Mouse (Mus musculus): ENCODE data around the gene G6pc. TPM values are rescaled to one million over a fixed set of nuclear protein-coding genes. Genes with fewer than 3 reads are reported as not detected.
"Not testable (repeated sequence)": the region's sequence is repeated elsewhere in the genome, so short reads cannot be mapped to it uniquely, and the experiment has no call there.

Gene G6pc
- polyA plus RNA-seq (2014; fragmentation: Nextera tagmentation; extraction: Ambion mirVana) = not detected in 2 replicates

- Histone ChIP-seq H3K9me3 (ENCODE audit: control insufficient read depth, low read length) (no peaks in the 10 kb centered on the region), H3K27ac (replicated peaks; ENCODE audit: low read depth, low read length) (no peak within 1 kb of the TSS), H3K36me3 (ENCODE audit: control insufficient read depth, insufficient read depth, low read length) (no peaks in the 10 kb centered on the region), H3K4me1 (ENCODE audit: control insufficient read depth, insufficient read depth, low read length) (no peaks in the 10 kb centered on the region), H3K27me3 (replicated peaks; ENCODE audit: control insufficient read depth, insufficient read depth, low read length) (no peaks in the 10 kb centered on the region), H3K4me2 (ENCODE audit: low read depth, low read length) (no peak within 1 kb of the TSS), H3K9ac (ENCODE audit: low read depth, low read length) (no peak within 1 kb of the TSS), H3K4me3 (ENCODE audit: low read depth, low read length) (no peak within 1 kb of the TSS)
- ATAC-seq (ENCODE audit: low read depth) (no peak), DNase-seq (ENCODE audit: low spot score) (no peak)
- 89% methylated on average over 8 of the region's 8 CpGs for WGBS
Observed at GRCm38 (mm10) chr11:101367326-101367935, at the start of gene G6pc. G6pc (plus strand) TSS chr11:101367561.

GRCm38 (mm10) chr11:101323609-101324008 is 43.8 kb upstream of the G6pc start:
- H3K4me2 ChIP-seq (ENCODE audit: low read depth, low read length) = no peak overlapping the region
- H3K27me3 ChIP-seq (replicated peaks; ENCODE audit: control insufficient read depth, insufficient read depth, low read length) = no peaks in the 10 kb centered on the region
- H3K4me1 ChIP-seq (ENCODE audit: control insufficient read depth, insufficient read depth, low read length) = no peaks in the 10 kb centered on the region
- DNase-seq (ENCODE audit: low spot score) (peak; percentile 81), ATAC-seq (ENCODE audit: low read depth) (peak; percentile 64)
- H3K9ac ChIP-seq (ENCODE audit: low read depth, low read length) = no peak overlapping the region
- no peak overlapping the region for H3K4me3 ChIP-seq (ENCODE audit: low read depth, low read length)
- WGBS = 20% methylated on average over 4 of the region's 4 CpGs
- no peaks in the 10 kb centered on the region for H3K9me3 ChIP-seq (ENCODE audit: control insufficient read depth, low read length)
- no peak overlapping the region for H3K27ac ChIP-seq (replicated peaks; ENCODE audit: low read depth, low read length)
- peaks cover 76% of the 10 kb centered on the region for H3K36me3 ChIP-seq (ENCODE audit: control insufficient read depth, insufficient read depth, low read length)

GRCm38 (mm10) chr11:101324763-101325162 is 42.6 kb upstream of the G6pc start, which contains the start of gene Aoc2:
Aoc2 (plus strand) TSS chr11:101325063.
- Histone ChIP-seq H3K4me1 (ENCODE audit: control insufficient read depth, insufficient read depth, low read length) (no peaks in the 10 kb centered on the region), H3K36me3 (ENCODE audit: control insufficient read depth, insufficient read depth, low read length) (peaks cover 64% of the 10 kb centered on the region), H3K4me2 (ENCODE audit: low read depth, low read length) (no peak within 1 kb of the TSS), H3K9ac (ENCODE audit: low read depth, low read length) (no peak within 1 kb of the TSS), H3K27ac (replicated peaks; ENCODE audit: low read depth, low read length) (no peak within 1 kb of the TSS), H3K9me3 (ENCODE audit: control insufficient read depth, low read length) (no peaks in the 10 kb centered on the region), H3K27me3 (replicated peaks; ENCODE audit: control insufficient read depth, insufficient read depth, low read length) (no peaks in the 10 kb centered on the region), H3K4me3 (ENCODE audit: low read depth, low read length) (no peak within 1 kb of the TSS)
- 93% methylated on average over 5 of the region's 5 CpGs for WGBS
- DNase-seq (ENCODE audit: low spot score) = no peak
- no peak for ATAC-seq (ENCODE audit: low read depth)

DNA sequence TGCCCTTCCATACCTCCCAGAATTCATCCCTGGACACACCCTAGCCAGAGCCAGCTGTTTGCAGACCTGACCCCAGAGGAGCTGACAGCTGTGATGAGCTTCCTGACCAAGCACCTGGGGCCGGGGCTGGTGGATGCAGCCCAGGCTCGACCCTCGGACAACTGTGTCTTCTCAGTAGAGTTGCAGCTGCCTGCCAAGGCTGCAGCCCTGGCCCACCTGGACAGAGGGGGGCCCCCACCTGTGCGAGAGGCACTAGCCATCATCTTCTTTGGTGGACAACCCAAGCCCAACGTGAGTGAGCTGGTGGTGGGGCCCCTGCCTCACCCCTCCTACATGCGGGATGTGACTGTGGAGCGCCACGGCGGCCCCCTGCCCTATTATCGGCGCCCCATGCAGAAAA is 42.2 kb upstream of the G6pc start:
- not testable (repeated sequence) for H3K4me2 ChIP-seq (ENCODE audit: low read depth, low read length); H3K27me3 ChIP-seq (replicated peaks; ENCODE audit: control insufficient read depth, insufficient read depth, low read length); H3K9me3 ChIP-seq (ENCODE audit: control insufficient read depth, low read length); H3K9ac ChIP-seq (ENCODE audit: low read depth, low read length); H3K4me1 ChIP-seq (ENCODE audit: control insufficient read depth, insufficient read depth, low read length); H3K27ac ChIP-seq (replicated peaks; ENCODE audit: low read depth, low read length); ATAC-seq (ENCODE audit: low read depth); H3K4me3 ChIP-seq (ENCODE audit: low read depth, low read length); DNase-seq (ENCODE audit: low spot score)
- H3K36me3 ChIP-seq (ENCODE audit: control insufficient read depth, insufficient read depth, low read length) = peaks cover 60% of the 10 kb centered on the region
- 90% methylated on average over 11 of the region's 11 CpGs for WGBS

- DNase-seq (ENCODE audit: low spot score) (no peak), ATAC-seq (ENCODE audit: low read depth) (no peak)
- H3K36me3 ChIP-seq (ENCODE audit: control insufficient read depth, insufficient read depth, low read length) = peaks cover 50% of the 10 kb centered on the region
- no peak overlapping the region for H3K4me2 ChIP-seq (ENCODE audit: low read depth, low read length)
- H3K4me3 ChIP-seq (ENCODE audit: low read depth, low read length) = no peak overlapping the region
- 87% methylated on average over 11 of the region's 11 CpGs for WGBS
- no peaks in the 10 kb centered on the region for H3K27me3 ChIP-seq (replicated peaks; ENCODE audit: control insufficient read depth, insufficient read depth, low read length)
- H3K4me1 ChIP-seq (ENCODE audit: control insufficient read depth, insufficient read depth, low read length) = no peaks in the 10 kb centered on the region
- H3K27ac ChIP-seq (replicated peaks; ENCODE audit: low read depth, low read length) = no peak overlapping the region
- no peaks in the 10 kb centered on the region for H3K9me3 ChIP-seq (ENCODE audit: control insufficient read depth, low read length)
- H3K9ac ChIP-seq (ENCODE audit: low read depth, low read length) = no peak overlapping the region
Observed at GRCm38 (mm10) chr11:101326147-101326546, 41.2 kb upstream of the G6pc start.

DNA sequence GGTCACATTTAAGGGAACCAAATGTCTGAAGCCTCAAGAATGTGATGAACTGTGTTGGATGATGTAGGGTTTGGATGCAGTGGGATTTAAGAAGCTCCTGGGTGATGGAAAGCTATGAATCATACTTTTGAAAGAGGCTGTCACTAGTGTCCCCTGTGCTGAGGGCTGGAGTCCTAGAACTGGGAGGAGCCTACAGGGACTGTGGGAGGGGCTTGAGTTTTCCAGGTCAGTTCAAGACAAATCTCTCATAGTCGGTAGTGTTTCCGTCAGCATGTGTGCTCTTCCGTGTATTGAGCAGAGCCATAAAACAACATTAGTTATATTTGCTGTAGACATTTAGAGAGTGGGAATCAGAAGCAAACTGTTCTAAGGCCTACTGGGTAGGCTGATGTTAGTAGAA is 40.0 kb upstream of the G6pc start:
- WGBS = 52% methylated on average over 3 of the region's 3 CpGs
- Histone ChIP-seq H3K9ac (ENCODE audit: low read depth, low read length) (no peak overlapping the region), H3K9me3 (ENCODE audit: control insufficient read depth, low read length) (no peaks in the 10 kb centered on the region), H3K4me3 (ENCODE audit: low read depth, low read length) (no peak overlapping the region), H3K27ac (replicated peaks; ENCODE audit: low read depth, low read length) (no peak overlapping the region), H3K36me3 (ENCODE audit: control insufficient read depth, insufficient read depth, low read length) (peaks cover 39% of the 10 kb centered on the region), H3K4me2 (ENCODE audit: low read depth, low read length) (no peak overlapping the region), H3K4me1 (ENCODE audit: control insufficient read depth, insufficient read depth, low read length) (no peaks in the 10 kb centered on the region), H3K27me3 (replicated peaks; ENCODE audit: control insufficient read depth, insufficient read depth, low read length) (no peaks in the 10 kb centered on the region)
- ATAC-seq (ENCODE audit: low read depth) = no peak
- no peak for DNase-seq (ENCODE audit: low spot score)

- Histone ChIP-seq H3K9me3 (ENCODE audit: control insufficient read depth, low read length) (no peaks in the 10 kb centered on the region), H3K27me3 (replicated peaks; ENCODE audit: control insufficient read depth, insufficient read depth, low read length) (no peaks in the 10 kb centered on the region), H3K27ac (replicated peaks; ENCODE audit: low read depth, low read length) (no peak overlapping the region), H3K4me1 (ENCODE audit: control insufficient read depth, insufficient read depth, low read length) (no peaks in the 10 kb centered on the region), H3K9ac (ENCODE audit: low read depth, low read length) (no peak overlapping the region), H3K36me3 (ENCODE audit: control insufficient read depth, insufficient read depth, low read length) (peaks cover 22% of the 10 kb centered on the region), H3K4me2 (ENCODE audit: low read depth, low read length) (no peak overlapping the region), H3K4me3 (ENCODE audit: low read depth, low read length) (no peak overlapping the region)
- DNase-seq (ENCODE audit: low spot score) = peak; percentile 49
- WGBS = 76% methylated on average over 6 of the region's 6 CpGs
- no peak for ATAC-seq (ENCODE audit: low read depth)
Observed at GRCm38 (mm10) chr11:101328941-101329635, 38.3 kb upstream of the G6pc start.

DNA sequence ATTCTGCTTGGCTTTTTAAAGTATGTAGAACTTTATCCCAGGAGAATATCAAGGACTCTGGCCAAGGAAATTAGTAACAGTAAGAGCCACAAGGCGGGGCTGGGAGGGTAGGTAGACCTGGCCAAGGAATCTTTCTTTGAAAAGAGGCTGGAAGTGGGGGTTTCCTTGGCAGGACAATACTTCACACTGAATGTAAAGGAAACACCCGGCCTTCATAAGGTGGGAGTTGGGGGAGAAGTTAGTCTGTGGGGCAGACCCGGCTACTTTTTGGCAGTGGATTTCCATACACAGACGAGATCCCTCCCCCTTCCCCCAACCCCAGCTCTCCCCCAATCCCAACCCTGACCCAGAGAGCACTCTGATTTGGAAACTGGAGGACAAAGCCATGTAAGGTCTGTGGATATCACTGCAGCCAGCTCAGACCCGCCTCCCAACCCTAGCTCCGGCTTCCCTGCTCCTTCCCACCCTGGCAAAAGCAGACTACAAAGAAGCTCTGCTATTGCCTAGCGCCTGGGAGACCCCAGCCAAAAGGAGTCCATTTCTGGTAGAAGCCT is 36.9 kb upstream of the G6pc start, which contains the start of gene Aoc3:
TSS of gene Aoc3 (plus strand) at position 235 of the 554 bp plus-strand sequence.
- 53% methylated on average over 7 of the region's 7 CpGs for WGBS
- H3K9ac ChIP-seq (ENCODE audit: low read depth, low read length) = 0 out of 2 replicates have a peak within 1 kb of the TSS, but pooled peaks have one; percentile 5
- H3K9me3 ChIP-seq (ENCODE audit: control insufficient read depth, low read length) = no peaks in the 10 kb centered on the region
- H3K27me3 ChIP-seq (replicated peaks; ENCODE audit: control insufficient read depth, insufficient read depth, low read length) = no peaks in the 10 kb centered on the region
- ATAC-seq (ENCODE audit: low read depth) = peak; percentile 60
- peak within 1 kb of the TSS; percentile 72 for H3K27ac ChIP-seq (replicated peaks; ENCODE audit: low read depth, low read length)
- DNase-seq (ENCODE audit: low spot score) = peak; percentile 94
- no peak within 1 kb of the TSS for H3K4me2 ChIP-seq (ENCODE audit: low read depth, low read length)
- no peak within 1 kb of the TSS for H3K4me3 ChIP-seq (ENCODE audit: low read depth, low read length)
- peaks cover 8% of the 10 kb centered on the region for H3K36me3 ChIP-seq (ENCODE audit: control insufficient read depth, insufficient read depth, low read length)
- no peaks in the 10 kb centered on the region for H3K4me1 ChIP-seq (ENCODE audit: control insufficient read depth, insufficient read depth, low read length)

Data from embryonic facial prominence, embryonic 14.5 days (tissue).